Mouse (Mus musculus): ENCODE data around the gene Lig3. TPM values are rescaled to one million over a fixed set of nuclear protein-coding genes. Genes with fewer than 3 reads are reported as not detected.
A peak's percentile ranks its signal among the peaks of the same experiment; 100 is the strongest.
"Not testable (repeated sequence)": the region's sequence is repeated elsewhere in the genome, so short reads cannot be mapped to it uniquely, and the experiment has no call there.

Gene Lig3
- polyA plus RNA-seq, 1 experiment from 2014 or later = 19.8 TPM

GRCm38 (mm10) chr11:82831008-82831893 lies 50.3 kb downstream of the Lig3 start:
- peak; percentile 47 for DNase-seq (ENCODE audit: low spot score)

DNA sequence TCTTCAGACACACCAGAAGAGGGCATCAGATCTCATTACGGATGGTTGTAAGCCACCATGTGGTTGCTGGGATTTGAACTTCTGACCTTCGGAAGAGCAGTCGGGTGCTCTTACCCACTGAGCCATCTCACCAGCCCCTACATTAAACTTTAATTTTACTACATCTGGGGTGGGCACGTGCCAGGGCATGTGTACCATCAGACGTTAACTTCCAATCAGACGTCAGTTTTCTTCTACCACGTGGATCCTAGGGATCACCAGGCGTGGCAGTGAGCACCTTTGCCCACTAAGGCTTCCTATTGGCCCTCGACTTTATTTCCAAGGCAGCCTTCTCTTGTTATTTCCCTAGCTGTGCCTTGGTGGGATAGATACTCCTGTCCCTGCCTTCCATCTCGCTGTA lies 51.5 kb downstream of the Lig3 start:
- DNase-seq (ENCODE audit: low spot score) = not testable (repeated sequence)

DNA sequence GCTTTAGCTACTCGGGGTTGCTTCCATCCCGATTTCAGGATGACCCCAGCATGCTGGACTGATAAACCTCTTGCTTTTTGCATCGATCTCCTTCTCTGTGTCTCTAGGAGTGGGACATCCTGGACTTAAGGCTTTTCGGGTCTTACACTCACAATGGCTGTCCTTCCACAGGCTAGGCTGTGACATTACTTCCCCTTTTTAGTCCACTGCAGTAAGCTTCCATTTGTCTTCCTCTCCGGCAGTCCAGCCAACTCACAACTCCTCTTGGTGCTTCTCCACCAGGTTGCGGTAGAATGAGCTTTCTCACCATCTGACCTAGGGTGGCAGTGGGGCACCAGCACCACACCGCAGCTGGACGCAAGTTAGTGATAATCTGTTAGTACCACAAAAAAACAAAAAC lies 53.0 kb downstream of the Lig3 start:
- DNase-seq (ENCODE audit: low spot score) = no peak

DNA sequence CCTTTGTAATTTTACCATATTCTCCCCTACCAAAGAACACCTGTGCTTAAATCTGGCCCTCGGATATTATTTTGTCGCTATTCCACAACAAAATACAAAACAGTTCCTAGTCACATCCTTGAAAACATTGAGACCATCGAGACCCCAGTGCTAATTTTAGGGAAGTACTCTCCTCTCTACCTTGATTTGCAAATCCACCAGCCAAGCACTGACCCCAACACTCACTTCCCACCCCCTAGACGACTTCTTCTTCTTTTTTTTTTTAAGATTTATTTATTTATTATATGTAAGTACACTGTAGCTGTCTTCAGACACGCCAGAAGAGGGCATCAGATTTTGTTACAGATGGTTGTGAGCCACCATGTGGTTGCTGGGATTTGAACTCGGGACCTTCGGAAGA lies 53.5 kb downstream of the Lig3 start:
- DNase-seq (ENCODE audit: low spot score) = not testable (repeated sequence)

- DNase-seq (ENCODE audit: low spot score) = peak; percentile 70
Observed at GRCm38 (mm10) chr11:82835616-82836432, 54.9 kb downstream of the Lig3 start.

GRCm38 (mm10) chr11:82837192-82837591 lies 56.3 kb downstream of the Lig3 start:
- no peak for DNase-seq (ENCODE audit: low spot score)

- DNase-seq (ENCODE audit: low spot score) = no peak
Observed at GRCm38 (mm10) chr11:82837848-82838247, 56.9 kb downstream of the Lig3 start.

GRCm38 (mm10) chr11:82838511-82838910 lies 57.6 kb downstream of the Lig3 start:
- no peak for DNase-seq (ENCODE audit: low spot score)

GRCm38 (mm10) chr11:82844771-82845414 lies 64.0 kb downstream of the Lig3 start:
- no peak for DNase-seq (ENCODE audit: low spot score)

GRCm38 (mm10) chr11:82845415-82846078 lies 64.6 kb downstream of the Lig3 start:
- DNase-seq (ENCODE audit: low spot score) = no peak

- no peak for DNase-seq (ENCODE audit: low spot score)
Observed at GRCm38 (mm10) chr11:82846079-82846436, 65.2 kb downstream of the Lig3 start.

GRCm38 (mm10) chr11:82846938-82847337 lies 66.0 kb downstream of the Lig3 start:
- no peak for DNase-seq (ENCODE audit: low spot score)

DNA sequence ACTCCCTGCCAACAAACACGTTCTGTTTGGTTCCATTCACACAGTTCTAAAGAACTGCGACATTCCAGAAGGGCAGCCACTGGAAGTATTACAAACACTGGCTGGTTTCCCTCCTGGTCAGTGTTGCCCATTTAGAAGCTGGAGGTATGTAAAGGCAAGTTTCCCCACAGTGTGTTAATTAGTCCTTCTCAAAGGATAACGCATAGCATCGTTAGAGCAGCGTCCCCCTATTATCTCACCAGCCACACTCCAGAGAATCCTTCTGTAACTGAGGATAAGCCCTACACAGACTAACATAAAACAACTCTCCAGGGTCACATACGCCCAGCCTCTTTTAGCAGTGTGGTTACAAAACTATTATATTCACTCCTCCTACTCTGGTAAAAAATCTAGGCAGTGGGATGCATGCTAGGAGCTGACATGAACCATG lies 66.7 kb downstream of the Lig3 start:
- no peak for DNase-seq (ENCODE audit: low spot score)

GRCm38 (mm10) chr11:82850259-82850658 lies 69.4 kb downstream of the Lig3 start:
- no peak for DNase-seq (ENCODE audit: low spot score)

DNA sequence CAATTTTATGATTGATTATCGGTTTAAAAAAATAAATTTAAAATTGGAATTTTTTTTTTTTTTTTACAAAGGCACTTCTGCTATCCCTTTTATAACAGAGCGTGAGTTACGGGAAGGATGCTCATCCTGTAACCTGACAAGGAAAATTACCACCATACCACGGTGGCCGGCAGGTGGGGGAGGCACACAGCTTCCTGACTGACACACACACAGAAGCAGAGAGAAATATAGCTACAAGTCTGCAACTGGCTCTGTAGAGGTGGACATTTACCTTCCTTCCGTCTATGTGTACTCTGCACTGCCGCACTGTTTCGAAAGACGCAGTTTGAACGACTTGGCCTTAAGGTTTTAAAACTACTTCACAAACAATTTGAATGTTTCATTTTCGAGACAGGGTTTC lies 71.2 kb downstream of the Lig3 start:
- no peak for DNase-seq (ENCODE audit: low spot score)

GRCm38 (mm10) chr11:82852540-82852939 lies 71.6 kb downstream of the Lig3 start:
- DNase-seq (ENCODE audit: low spot score) = no peak

DNA sequence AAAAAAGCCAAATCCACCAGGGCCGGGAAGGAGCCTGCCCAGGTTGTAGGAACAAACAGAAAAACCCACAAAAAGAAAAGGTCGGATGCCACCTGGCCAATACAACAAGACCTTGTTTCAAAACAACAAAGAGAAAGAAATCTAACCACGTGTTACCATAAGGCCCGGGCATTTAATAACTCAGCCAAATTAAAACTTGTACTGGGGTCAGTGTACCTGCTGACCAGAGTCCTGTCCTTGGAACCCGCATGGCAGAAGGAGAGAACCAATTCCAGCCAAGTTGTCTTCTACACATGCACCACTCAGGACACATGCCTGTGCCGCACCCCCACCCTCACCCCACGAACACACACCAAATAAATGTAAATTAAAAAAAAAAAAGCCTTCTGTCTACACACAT lies 72.0 kb downstream of the Lig3 start:
- DNase-seq (ENCODE audit: low spot score) = no peak

Measured in thymus, postnatal 0 days (tissue).